Mouse (Mus musculus): ENCODE results near the gene Cdx4. TPM values are rescaled to one million over a fixed set of nuclear protein-coding genes. Genes with fewer than 3 reads are reported as not detected.

Gene Cdx4
- polyA plus RNA-seq, 1 experiment, result not detected

DNA sequence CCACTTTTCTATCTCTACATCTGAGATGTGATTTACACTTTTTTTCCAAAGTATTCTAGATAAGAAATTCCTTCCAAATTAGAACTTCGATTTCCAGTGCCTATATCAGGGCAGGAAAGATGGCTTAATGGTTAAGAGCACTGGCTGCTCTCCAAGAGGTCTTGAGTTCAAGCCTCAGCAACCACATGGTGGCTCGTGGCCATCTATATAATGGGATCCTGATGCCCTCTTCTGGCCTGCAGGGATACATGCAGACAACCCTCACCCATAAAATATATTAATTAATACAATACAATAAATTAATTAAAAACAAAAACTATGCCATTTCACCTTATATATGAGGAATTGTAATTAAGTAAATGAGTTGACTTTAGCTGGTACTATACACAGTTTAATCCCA lies 50.0 kb downstream of the Cdx4 start:
- no peak for DNase-seq
- Histone ChIP-seq H3K27ac (ENCODE audit: control insufficient read depth, insufficient read depth, low read length) (no peak overlapping the region), H3K4me3 (ENCODE audit: control insufficient read depth, insufficient read depth, low read length) (no peak overlapping the region), H3K27me3 (ENCODE audit: control insufficient read depth, insufficient read depth, low read length) (no peaks in the 10 kb centered on the region), H3K4me1 (replicated peaks; ENCODE audit: control insufficient read depth, insufficient read depth, low read length) (no peaks in the 10 kb centered on the region), H3K36me3 (ENCODE audit: control insufficient read depth, insufficient read depth, low read length) (no peaks in the 10 kb centered on the region)
- no peak for TF ChIP-seq CTCF (IDR thresholded peaks at IDR 0.05; ENCODE audit: borderline replicate concordance, control insufficient read depth, extremely low read depth, insufficient read depth, low read length, poor library complexity)
- no peak for TF ChIP-seq POLR2A (IDR thresholded peaks at IDR 0.05; ENCODE audit: control insufficient read depth, extremely low read depth, insufficient read depth, low read length, poor library complexity)
- WGBS, result 43% methylated on average over 2 of the region's 2 CpGs

DNA sequence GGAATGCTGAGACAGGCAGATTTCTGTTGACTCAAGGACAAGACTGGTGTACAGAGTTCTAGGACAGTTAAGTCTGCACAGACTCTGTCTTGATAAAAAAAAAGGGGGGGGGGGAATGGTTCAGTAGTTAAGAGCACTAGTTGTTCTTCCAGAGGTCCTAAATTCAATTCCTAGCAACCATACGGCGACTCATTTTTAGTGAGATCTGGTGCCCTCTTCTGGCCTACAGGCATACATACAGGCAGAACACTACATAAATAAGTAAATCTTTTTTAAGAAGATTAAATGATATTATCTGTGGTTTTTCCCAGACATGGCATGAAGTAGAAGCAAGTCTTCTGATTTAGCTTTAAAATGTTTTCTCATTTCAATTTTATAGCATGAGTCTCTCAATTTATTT lies 50.4 kb downstream of the Cdx4 start:
- no peaks in the 10 kb centered on the region for H3K4me1 ChIP-seq (replicated peaks; ENCODE audit: control insufficient read depth, insufficient read depth, low read length)
- H3K36me3 ChIP-seq (ENCODE audit: control insufficient read depth, insufficient read depth, low read length), result no peaks in the 10 kb centered on the region
- peak; percentile 3 for DNase-seq
- H3K27ac ChIP-seq (ENCODE audit: control insufficient read depth, insufficient read depth, low read length), result no peak overlapping the region
- TF ChIP-seq CTCF (IDR thresholded peaks at IDR 0.05; ENCODE audit: borderline replicate concordance, control insufficient read depth, extremely low read depth, insufficient read depth, low read length, poor library complexity) (no peak), POLR2A (IDR thresholded peaks at IDR 0.05; ENCODE audit: control insufficient read depth, extremely low read depth, insufficient read depth, low read length, poor library complexity) (no peak)
- no peak overlapping the region for H3K4me3 ChIP-seq (ENCODE audit: control insufficient read depth, insufficient read depth, low read length)
- H3K27me3 ChIP-seq (ENCODE audit: control insufficient read depth, insufficient read depth, low read length), result no peaks in the 10 kb centered on the region
- WGBS, result 11% methylated on average over 2 of the region's 2 CpGs

DNA sequence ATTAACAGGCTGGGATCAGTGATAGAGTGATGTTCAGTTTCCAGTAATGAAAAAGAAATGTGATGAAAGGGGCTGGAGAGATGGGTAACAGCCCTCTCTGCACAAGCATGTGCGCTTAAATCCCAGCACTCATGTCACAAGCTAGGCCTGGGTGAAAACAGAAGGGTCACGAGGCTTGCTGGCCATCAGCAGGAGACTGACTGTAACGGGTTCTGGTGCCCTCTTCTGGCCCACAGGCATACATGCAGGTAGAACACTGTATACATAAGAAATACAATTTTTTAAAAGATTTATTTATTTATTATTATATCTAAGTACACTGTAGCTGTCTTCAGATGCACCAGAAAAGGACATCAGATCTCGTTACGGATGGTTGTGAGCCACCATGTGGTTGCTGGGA lies 53.1 kb downstream of the Cdx4 start:
- no peak for DNase-seq
- TF ChIP-seq CTCF (IDR thresholded peaks at IDR 0.05; ENCODE audit: borderline replicate concordance, control insufficient read depth, extremely low read depth, insufficient read depth, low read length, poor library complexity) (no peak), POLR2A (IDR thresholded peaks at IDR 0.05; ENCODE audit: control insufficient read depth, extremely low read depth, insufficient read depth, low read length, poor library complexity) (no peak)
- no peak overlapping the region for H3K4me3 ChIP-seq (ENCODE audit: control insufficient read depth, insufficient read depth, low read length)
- no peak overlapping the region for H3K27ac ChIP-seq (ENCODE audit: control insufficient read depth, insufficient read depth, low read length)
- WGBS, result 86% methylated on average over 5 of the region's 5 CpGs
- no peaks in the 10 kb centered on the region for H3K36me3 ChIP-seq (ENCODE audit: control insufficient read depth, insufficient read depth, low read length)
- H3K27me3 ChIP-seq (ENCODE audit: control insufficient read depth, insufficient read depth, low read length), result no peaks in the 10 kb centered on the region
- no peaks in the 10 kb centered on the region for H3K4me1 ChIP-seq (replicated peaks; ENCODE audit: control insufficient read depth, insufficient read depth, low read length)

Other genes with a start within 250 kb of the Cdx4 start
- 0.04 TPM in 1 of 2 replicates, not detected in the other for gene Nap1l2, start 134.8 kb upstream of the Cdx4 start, polyA plus RNA-seq (2012; rRNA removed)
- 0.08 and 0.19 TPM in 2 replicates for gene Chic1, start 35.1 kb downstream of the Cdx4 start, polyA plus RNA-seq (2012; rRNA removed)
- gene Tsx, start 93.1 kb downstream of the Cdx4 start, polyA plus RNA-seq (2012; rRNA removed), result 0.18 and 0.23 TPM in 2 replicates
- gene Gm26992, start 100.6 kb downstream of the Cdx4 start, polyA plus RNA-seq (2012; rRNA removed), result 0.41 and 0.55 TPM in 2 replicates

All from thymus, adult 2 months (tissue).